Mouse (Mus musculus) CD4-positive, CD25-positive, alpha-beta regulatory T cell, adult 2 months (primary cell): ENCODE results near the gene Ccnd2.
A peak's percentile ranks its signal among the peaks of the same experiment; 100 is the strongest.

ENCODE experiments used
- DNase-seq: peaks from one replicate; pipeline ENCODE4 v3.0.0-alpha.2; 2012; ENCODE audit warnings: low read depth, low spot score

Gene Ccnd2

GRCm38 (mm10) chr6:127108368-127109060, 43.5 kb downstream of the Ccnd2 start:
- DNase-seq, result peak; percentile 36

- no peak for DNase-seq
These were observed 44.6 kb downstream of the Ccnd2 start for GRCm38 (mm10) chr6:127107413-127107812.

GRCm38 (mm10) chr6:127106726-127107125, 45.3 kb downstream of the Ccnd2 start:
- no peak for DNase-seq

- DNase-seq, result no peak
These were observed 45.8 kb downstream of the Ccnd2 start for GRCm38 (mm10) chr6:127106189-127106588.

- DNase-seq, result peak; percentile 59
These were observed 46.9 kb downstream of the Ccnd2 start for GRCm38 (mm10) chr6:127105107-127105506.

GRCm38 (mm10) chr6:127104396-127105029, 47.5 kb downstream of the Ccnd2 start:
- DNase-seq, result no peak

GRCm38 (mm10) chr6:127103506-127104275, 48.3 kb downstream of the Ccnd2 start:
- DNase-seq, result no peak

GRCm38 (mm10) chr6:127094565-127094964, 57.4 kb downstream of the Ccnd2 start:
- peak; percentile 12 for DNase-seq

- DNase-seq, result no peak
These were observed 65.3 kb downstream of the Ccnd2 start for GRCm38 (mm10) chr6:127086739-127087138.

- no peak for DNase-seq
These were observed 70.2 kb downstream of the Ccnd2 start for GRCm38 (mm10) chr6:127081820-127082219.

GRCm38 (mm10) chr6:127079867-127080731, 71.9 kb downstream of the Ccnd2 start:
- peak; percentile 71 for DNase-seq
